Mouse (Mus musculus): ENCODE data around the gene Ces1g. TPM values are rescaled to one million over a fixed set of nuclear protein-coding genes. Genes with fewer than 3 reads are reported as not detected.

Gene Ces1g
- polyA plus RNA-seq (2014; fragmentation: Illumina TruSeq; extraction: RNeasy Lipid Tissue Mini Kit (QIAGEN cat#74804); ENCODE audit: low read depth, low replicate concordance), result not detected

GRCm38 (mm10) chr8:93337207-93337606 is at the start of gene Ces1g:
TSS of gene Ces1g (minus strand) at chr8:93337308.

GRCm38 (mm10) chr8:93379625-93380024 is 42.5 kb upstream of the Ces1g start, which contains the start of gene Ces1h:
TSS of gene Ces1h (minus strand) at chr8:93379725.

GRCm38 (mm10) chr8:93279556-93279955 is 57.6 kb downstream of the Ces1g start, which contains the start of gene Ces1f:
TSS of gene Ces1f (minus strand) at chr8:93279747.

Other genes with a start within 250 kb of the Ces1g start
- not detected for gene Ces1c, start 206.0 kb downstream of the Ces1g start, polyA plus RNA-seq (2014; fragmentation: Illumina TruSeq; extraction: RNeasy Lipid Tissue Mini Kit (QIAGEN cat#74804); ENCODE audit: low read depth, low replicate concordance)
- 167 TPM for gene Ces1d, start 139.5 kb downstream of the Ces1g start, polyA plus RNA-seq (2014; fragmentation: Illumina TruSeq; extraction: RNeasy Lipid Tissue Mini Kit (QIAGEN cat#74804); ENCODE audit: low read depth, low replicate concordance)
- not detected for gene Ces1e, start 107.7 kb downstream of the Ces1g start, polyA plus RNA-seq (2014; fragmentation: Illumina TruSeq; extraction: RNeasy Lipid Tissue Mini Kit (QIAGEN cat#74804); ENCODE audit: low read depth, low replicate concordance)
- gene Ces1f, start 57.6 kb downstream of the Ces1g start, polyA plus RNA-seq (2014; fragmentation: Illumina TruSeq; extraction: RNeasy Lipid Tissue Mini Kit (QIAGEN cat#74804); ENCODE audit: low read depth, low replicate concordance), result 23.7 TPM
- not detected for gene Ces1h, start 42.4 kb upstream of the Ces1g start, polyA plus RNA-seq (2014; fragmentation: Illumina TruSeq; extraction: RNeasy Lipid Tissue Mini Kit (QIAGEN cat#74804); ENCODE audit: low read depth, low replicate concordance)
- gene Ces5a, start 198.5 kb upstream of the Ces1g start, polyA plus RNA-seq (2014; fragmentation: Illumina TruSeq; extraction: RNeasy Lipid Tissue Mini Kit (QIAGEN cat#74804); ENCODE audit: low read depth, low replicate concordance), result not detected

Measured in adrenal gland, adult 10 weeks (tissue).